8 mouse cellular contexts compared by ENCODE assay signal in the genomic region with DNA sequence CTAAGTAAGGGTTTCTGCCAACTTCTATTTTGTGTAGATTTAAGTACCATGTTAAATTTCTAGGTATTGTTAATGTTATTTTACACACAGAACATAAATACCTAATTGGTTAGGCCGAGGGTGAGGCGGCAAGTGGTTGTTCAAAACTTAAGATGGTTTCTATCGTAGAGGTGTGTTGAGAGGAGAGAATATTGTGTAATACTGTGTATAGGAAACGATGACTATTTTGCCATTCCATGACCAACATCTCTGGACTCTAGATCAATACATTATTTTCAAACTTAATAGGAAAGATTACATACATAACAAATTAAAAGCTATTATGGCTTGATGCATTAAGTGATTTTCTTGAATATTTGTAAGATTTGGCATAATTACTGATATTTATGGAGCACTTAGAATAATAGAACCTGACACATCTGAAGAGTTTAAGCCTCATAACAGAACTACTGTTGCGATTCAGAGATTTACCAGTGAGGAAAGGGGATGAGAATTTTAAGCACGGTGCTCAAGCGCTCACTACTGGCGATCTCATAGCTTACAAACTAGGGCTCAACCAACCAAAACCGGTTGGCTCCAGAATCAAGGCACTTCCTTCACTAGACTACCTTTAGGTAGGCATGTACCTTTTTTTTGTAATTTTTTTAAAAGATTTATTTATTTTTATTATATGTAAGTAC. TPM values are rescaled to one million over a fixed set of nuclear protein-coding genes. Genes with fewer than 3 reads are reported as not detected.
A peak's percentile ranks its signal among the peaks of the same experiment; 100 is the strongest.
DNase-seq lines count a peak whose midpoint lies in the region; ATAC-seq and TF ChIP-seq lines count a peak whose summit lies in the region.

No protein-coding gene starts in this region.

- peak; percentile 7 for DNase-seq in lung, postnatal 10 days
- no peak for DNase-seq in lung, adult 2 months
- no peak for DNase-seq in embryonic facial prominence, embryonic 11.5 days (ENCODE audit: low spot score)
- DNase-seq in cerebellum, adult 18-20 months = no peak
- no peak for DNase-seq in yolk sac, embryonic 10.5 days (ENCODE audit: low spot score)
- no peak for DNase-seq in lung, postnatal 4 days

- no peak overlapping the region for H3K4me3 ChIP-seq in lung, adult 2 months (replicated peaks; ENCODE audit: extremely low read depth, low read depth, low read length)
- H3K4me3 ChIP-seq in embryonic facial prominence, embryonic 11.5 days (ENCODE audit: low read depth, low read length) = peak overlapping the region; percentile 54
- H3K4me3 ChIP-seq in kidney, embryonic 14.5 days (ENCODE audit: low read length) = peak overlapping the region; percentile 63
- H3K4me3 ChIP-seq in neural tube, embryonic 12.5 days = peak overlapping the region; percentile 60

- 45% methylated on average over 9 of the region's 9 CpGs for WGBS in lung, adult 2 months
- WGBS in embryonic facial prominence, embryonic 11.5 days = 47% methylated on average over 9 of the region's 9 CpGs
- 49% methylated on average over 9 of the region's 9 CpGs for WGBS in kidney, embryonic 14.5 days
- WGBS in neural tube, embryonic 12.5 days = 53% methylated on average over 9 of the region's 9 CpGs

- H3K4me1 ChIP-seq in lung, adult 2 months (ENCODE audit: control insufficient read depth, insufficient read depth, low read length) = no peaks in the 10 kb centered on the region
- no peaks in the 10 kb centered on the region for H3K4me1 ChIP-seq in embryonic facial prominence, embryonic 11.5 days (ENCODE audit: control insufficient read depth, insufficient read depth, low read length)
- no peaks in the 10 kb centered on the region for H3K4me1 ChIP-seq in kidney, embryonic 14.5 days (ENCODE audit: control insufficient read depth, insufficient read depth, low read length)
- no peaks in the 10 kb centered on the region for H3K4me1 ChIP-seq in neural tube, embryonic 12.5 days

- H3K9me3 ChIP-seq in embryonic facial prominence, embryonic 11.5 days (replicated peaks; ENCODE audit: control insufficient read depth, low read length) = no peaks in the 10 kb centered on the region
- no peaks in the 10 kb centered on the region for H3K9me3 ChIP-seq in kidney, embryonic 14.5 days (ENCODE audit: control insufficient read depth, low read length)
- no peaks in the 10 kb centered on the region for H3K9me3 ChIP-seq in neural tube, embryonic 12.5 days

- peak overlapping the region; percentile 43 for H3K4me2 ChIP-seq in embryonic facial prominence, embryonic 11.5 days (ENCODE audit: low read depth, low read length)
- H3K4me2 ChIP-seq in kidney, embryonic 14.5 days (replicated peaks; ENCODE audit: low read depth, low read length) = peak overlapping the region; percentile 47
- peak overlapping the region; percentile 61 for H3K4me2 ChIP-seq in neural tube, embryonic 12.5 days (replicated peaks)

- peak overlapping the region; percentile 78; the same call in 1 of the 2 replicates for H3K9ac ChIP-seq in embryonic facial prominence, embryonic 11.5 days (replicated peaks; ENCODE audit: low read length)
- peak overlapping the region; percentile 84 for H3K9ac ChIP-seq in kidney, embryonic 14.5 days (ENCODE audit: low read depth, low read length)
- H3K9ac ChIP-seq in neural tube, embryonic 12.5 days = no peak overlapping the region

- no peak for ATAC-seq in embryonic facial prominence, embryonic 11.5 days (replicated peaks; ENCODE audit: insufficient number of reproducible peaks, low FRiP score, low TSS enrichment, low read depth)
- ATAC-seq in kidney, embryonic 14.5 days (ENCODE audit: low FRiP score, low TSS enrichment) = no peak
- ATAC-seq in neural tube, embryonic 12.5 days (ENCODE audit: low FRiP score, low read depth) = no peak

- H3K36me3 ChIP-seq in embryonic facial prominence, embryonic 11.5 days (replicated peaks; ENCODE audit: control insufficient read depth, insufficient read depth, low read depth, low read length) = no peaks in the 10 kb centered on the region
- peaks cover 8% of the 10 kb centered on the region; the same call in 1 of the 2 replicates for H3K36me3 ChIP-seq in kidney, embryonic 14.5 days (ENCODE audit: control insufficient read depth, insufficient read depth, low read length)
- H3K36me3 ChIP-seq in neural tube, embryonic 12.5 days = no peaks in the 10 kb centered on the region; the same call in 1 of the 2 replicates

- no peaks in the 10 kb centered on the region for H3K27me3 ChIP-seq in embryonic facial prominence, embryonic 11.5 days (ENCODE audit: control insufficient read depth, insufficient read depth, low read length)
- H3K27me3 ChIP-seq in kidney, embryonic 14.5 days (ENCODE audit: control insufficient read depth, insufficient read depth, low read length) = no peaks in the 10 kb centered on the region
- no peaks in the 10 kb centered on the region for H3K27me3 ChIP-seq in neural tube, embryonic 12.5 days (replicated peaks)

- no peak overlapping the region for H3K27ac ChIP-seq in embryonic facial prominence, embryonic 11.5 days (replicated peaks; ENCODE audit: low read depth, low read length)
- H3K27ac ChIP-seq in kidney, embryonic 14.5 days (ENCODE audit: low read depth, low read length) = no peak overlapping the region
- no peak overlapping the region for H3K27ac ChIP-seq in neural tube, embryonic 12.5 days

- TF ChIP-seq POLR2A in lung, adult 2 months (IDR thresholded peaks at IDR 0.05; ENCODE audit: borderline replicate concordance, extremely low read depth, low read depth, low read length) = no peak

- TF ChIP-seq CTCF in lung, adult 2 months (IDR thresholded peaks at IDR 0.05; ENCODE audit: insufficient read depth, low read length) = no peak

RNA-seq across cellular contexts. Expression of gene Rbbp7, which starts 1.7 kb away (rescaled TPM):
- polyA plus RNA-seq in lung, adult 2 months (2012; rRNA removed) = 33.5 and 50.1 TPM in 2 replicates
- polyA plus RNA-seq in embryonic facial prominence, embryonic 11.5 days (2014; fragmentation: Nextera tagmentation; extraction: Ambion mirVana) = 415 and 426 TPM in 2 replicates
- 462 and 531 TPM in 2 replicates for polyA plus RNA-seq in kidney, embryonic 14.5 days (2014; fragmentation: Nextera tagmentation; extraction: Ambion mirVana)
- 240 and 247 TPM in 2 replicates for polyA plus RNA-seq in neural tube, embryonic 12.5 days (2016; fragmentation: Nextera tagmentation; extraction: Ambion mirVana)
